Mouse (Mus musculus) gastrocnemius, postnatal 4 days (tissue): ENCODE measurements at regions not wholly inside any gene's neighbourhood (a gene's known extent, or its start where the extent isn't known, plus 50 kb on each side); places are given as distances from the start of the nearest gene placed in this dataset.

ENCODE experiments used
- DNase-seq, 2 experiments: peaks; one replicate each; pipeline ENCODE4 v3.0.0; 2021 to 2022; ENCODE audit warnings: low spot score in 2 of 2, mixed read lengths in 2 of 2

DNA sequence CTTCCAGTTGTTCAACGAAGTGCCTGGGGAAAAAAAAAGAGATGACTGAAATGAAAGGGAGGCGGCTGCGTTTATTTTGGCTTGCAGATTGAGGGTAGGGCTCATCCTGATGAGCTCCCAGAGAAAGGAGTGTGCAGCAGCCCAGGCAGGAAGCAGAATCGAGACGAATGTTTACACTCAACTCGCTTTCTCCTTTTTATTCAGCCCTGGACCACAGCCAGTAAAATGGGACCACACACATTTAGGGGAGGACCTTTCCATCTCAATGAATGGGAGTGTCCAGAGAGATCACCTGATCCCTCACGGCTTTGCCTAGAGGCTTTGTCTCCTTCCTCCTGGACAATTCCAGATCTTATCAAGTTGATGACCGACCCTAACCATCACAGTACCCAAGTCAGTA, 198.8 kb upstream of the Srrm4 start:
- DNase-seq, result no peak

DNA sequence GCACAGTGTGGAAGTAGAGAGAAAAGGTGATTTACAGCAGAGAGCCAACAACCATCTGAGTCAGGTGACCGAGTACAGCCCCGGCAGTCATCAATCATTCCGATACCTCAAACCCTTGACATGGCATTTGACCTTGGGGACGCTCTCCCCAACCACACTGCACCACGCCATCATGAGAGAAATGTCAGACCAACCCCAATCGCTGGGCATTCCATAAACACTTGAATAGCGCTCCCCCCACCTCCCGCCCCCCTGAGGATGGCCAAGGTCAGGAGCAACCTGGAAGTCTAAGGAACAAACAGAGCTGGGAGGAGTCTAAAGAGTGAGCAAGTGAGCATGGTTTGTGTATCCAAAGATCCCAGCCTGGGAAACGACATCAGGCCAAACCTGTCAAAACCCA, 198.2 kb upstream of the Srrm4 start:
- no peak for DNase-seq

DNA sequence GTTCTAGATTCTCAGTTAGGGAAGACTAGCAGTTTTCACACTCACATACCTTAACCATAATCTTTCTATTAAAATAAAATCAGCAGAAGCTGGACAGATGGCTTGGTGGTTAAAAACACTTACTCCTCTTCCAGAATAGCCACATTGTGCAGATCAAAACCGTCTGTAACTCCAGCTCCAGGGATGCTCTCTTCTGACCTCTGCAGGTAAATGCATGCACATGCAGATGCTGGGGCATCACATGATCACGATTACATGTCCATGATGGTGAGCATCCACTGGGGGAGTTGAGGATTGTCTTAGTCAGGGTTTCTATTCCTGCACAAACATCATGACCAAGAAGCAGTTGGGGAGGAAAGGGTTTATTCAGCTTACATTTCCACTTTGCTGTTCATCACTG, 184.8 kb upstream of the Srrm4 start:
- DNase-seq, result no peak

DNA sequence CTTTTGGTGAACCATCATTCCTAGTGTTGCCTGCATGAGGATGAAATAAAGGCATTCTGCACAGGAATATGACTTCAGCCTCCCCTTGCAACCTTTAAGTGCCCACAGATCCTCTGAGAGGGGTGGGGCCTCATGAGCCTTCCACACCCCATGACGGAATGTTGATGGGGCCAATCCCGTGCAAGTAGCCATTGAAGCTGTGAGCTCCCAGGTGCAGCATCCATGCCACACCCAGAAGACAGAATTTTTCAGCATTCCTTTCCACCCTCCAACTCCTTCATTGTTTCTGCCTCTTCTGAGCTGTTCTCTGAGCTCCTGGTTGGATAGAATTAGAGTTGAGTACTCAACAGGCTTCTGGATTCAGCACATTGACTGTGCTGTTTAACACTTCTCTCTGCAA, 174.6 kb upstream of the Srrm4 start:
- DNase-seq, result no peak

DNA sequence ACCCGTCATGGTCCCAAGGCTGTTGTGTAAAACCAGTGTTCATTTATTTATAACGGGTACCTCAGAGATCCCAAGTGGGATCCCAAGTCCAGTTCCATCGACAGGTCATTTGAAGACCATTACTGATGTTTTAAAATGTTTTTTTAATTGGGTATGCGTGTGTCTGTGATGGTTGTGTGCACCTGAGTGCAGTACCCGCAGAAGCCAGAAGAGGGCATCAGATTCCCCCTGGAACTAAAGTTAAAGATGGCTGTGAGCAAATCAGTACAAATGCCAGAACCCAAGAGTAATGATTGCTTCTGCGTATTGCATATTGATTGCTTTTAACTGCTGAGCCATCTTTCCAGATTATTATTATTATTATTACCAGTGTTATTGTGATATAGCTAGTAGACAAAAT, 169.7 kb upstream of the Srrm4 start:
- DNase-seq, result no peak

DNA sequence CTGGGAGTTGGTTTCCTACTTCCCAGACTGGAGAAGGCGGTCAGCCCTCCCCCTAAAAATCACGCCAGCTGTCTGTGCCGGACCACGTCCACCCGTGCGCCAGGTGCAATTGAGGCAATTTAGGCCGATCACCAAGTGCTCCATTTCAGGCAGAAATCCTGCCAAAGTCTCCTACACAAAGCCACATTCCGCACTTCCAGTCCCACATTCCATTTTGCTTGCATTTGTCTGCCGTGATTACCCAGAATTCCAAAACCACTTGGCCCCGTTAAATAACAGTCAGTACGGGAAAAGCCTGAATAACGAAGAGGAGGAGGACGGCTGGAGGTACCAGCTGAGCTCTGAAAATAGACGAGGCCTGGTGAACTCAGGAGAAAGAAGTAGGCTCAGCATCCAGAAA, 167.1 kb upstream of the Srrm4 start:
- DNase-seq, result no peak

DNA sequence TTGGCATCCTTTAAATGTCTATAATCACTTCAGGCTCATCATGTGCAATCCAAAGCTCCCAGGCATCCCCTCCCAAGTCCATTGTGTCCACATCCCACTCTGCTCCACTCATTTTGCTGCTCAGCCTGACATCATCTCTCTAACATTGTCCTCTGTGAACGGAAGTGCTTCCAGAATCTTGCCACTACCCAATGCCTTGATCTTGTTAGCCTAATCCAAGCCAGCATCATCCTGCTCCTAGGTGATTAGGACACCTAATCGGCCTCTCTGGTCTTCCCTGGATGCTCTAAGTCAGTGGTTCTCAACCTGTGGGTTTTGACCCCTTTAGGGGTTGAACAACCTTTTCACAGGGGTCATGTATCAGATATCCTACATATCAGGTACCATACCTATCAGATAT, 161.3 kb upstream of the Srrm4 start:
- no peak for DNase-seq

DNA sequence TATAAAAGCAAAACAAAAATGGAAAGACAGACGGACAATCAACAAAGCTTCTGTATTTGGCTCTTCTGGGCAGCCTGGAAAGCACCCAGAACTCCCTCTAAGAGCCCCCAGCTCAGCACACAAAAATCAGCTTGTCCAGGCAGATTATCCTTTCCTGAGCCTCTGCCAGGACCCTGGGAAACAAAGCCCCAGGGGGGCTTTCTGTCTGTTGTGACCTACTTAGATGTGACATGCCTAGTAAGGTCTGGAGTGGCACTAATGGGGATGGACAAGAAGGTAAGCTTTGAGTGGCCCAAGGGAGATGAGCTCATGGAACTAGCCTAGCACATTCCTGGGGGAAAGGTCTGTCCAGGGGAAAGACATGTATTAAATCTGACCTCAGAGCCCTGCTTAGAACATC, 160.5 kb upstream of the Srrm4 start:
- DNase-seq, result no peak

DNA sequence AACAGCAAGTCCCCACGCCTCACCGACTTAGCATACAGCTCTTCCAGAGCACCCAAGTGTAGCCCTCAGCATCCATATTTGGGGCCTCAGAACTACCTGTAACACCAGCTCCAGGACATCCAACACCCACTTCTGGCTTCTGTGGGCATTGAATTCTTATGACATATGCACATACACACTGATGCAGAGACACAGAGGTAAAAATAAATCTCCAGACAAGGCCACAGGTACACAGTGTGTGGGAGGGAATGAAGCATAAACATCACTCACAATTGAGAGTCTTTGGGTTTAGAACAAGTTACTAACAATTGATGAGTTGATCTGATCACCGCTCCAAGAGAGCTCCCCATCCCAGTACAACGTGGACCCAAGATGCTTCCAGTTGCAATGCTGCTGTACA, 154.2 kb upstream of the Srrm4 start:
- DNase-seq, result no peak

DNA sequence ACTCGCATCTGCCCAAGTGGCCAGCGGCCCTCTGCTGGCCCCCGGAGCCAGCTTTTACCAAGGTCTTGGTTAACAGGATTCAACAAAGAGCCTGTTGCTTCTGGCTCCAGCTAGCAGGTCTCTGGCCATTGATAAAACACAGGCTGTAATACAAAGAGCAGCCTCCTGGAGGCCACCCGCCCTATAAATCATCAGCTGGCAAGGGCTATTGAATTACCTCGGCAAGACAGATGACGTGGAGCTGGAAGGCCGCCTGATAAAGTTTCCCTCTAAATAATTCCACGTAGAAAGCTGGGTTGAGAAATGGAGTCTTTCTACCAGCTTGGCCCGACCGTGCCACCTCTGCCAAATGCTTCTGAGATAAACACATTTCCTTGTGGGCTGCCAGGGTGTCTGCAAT, 152.8 kb upstream of the Srrm4 start:
- DNase-seq, result peak in 1 of 2 experiments; percentile 9

DNA sequence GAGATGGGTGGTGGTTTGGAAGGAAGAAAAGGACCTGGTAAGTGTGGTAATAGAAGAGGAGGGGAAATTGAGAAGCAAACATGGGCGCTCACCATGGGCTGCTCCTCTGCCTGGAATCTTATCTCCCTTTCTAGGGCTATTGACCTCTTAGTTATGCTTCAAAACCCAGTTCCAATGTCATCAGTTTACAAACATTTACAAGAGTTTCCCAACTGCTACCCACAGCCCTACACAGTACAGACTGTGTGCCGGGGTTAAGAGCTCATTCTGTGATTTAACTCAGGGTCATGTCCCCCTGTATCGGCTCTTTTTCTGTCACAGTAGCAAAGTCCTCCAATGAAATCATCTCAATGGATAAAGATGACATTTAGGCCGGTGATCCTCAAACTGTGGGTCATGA, 144.0 kb upstream of the Srrm4 start:
- no peak for DNase-seq

DNA sequence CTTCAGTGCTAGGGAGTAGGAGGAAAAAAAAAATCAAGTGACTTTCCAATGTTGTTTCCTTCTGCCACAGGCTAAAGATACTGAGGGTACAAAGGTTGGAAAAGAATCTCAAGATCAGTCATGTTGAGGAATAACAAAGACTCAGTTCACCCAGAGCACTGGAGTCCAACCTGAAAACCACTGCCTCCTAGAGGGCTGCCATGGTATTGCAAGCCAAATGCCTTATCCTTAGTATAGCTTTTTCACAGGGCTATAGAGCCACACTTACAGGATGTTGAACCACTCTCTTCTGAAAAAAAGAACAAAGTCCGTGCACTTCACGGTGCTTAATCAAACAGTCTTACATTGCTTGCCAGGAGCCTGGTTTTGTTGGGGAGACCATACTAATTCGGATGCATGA, 139.9 kb upstream of the Srrm4 start:
- DNase-seq, result no peak

DNA sequence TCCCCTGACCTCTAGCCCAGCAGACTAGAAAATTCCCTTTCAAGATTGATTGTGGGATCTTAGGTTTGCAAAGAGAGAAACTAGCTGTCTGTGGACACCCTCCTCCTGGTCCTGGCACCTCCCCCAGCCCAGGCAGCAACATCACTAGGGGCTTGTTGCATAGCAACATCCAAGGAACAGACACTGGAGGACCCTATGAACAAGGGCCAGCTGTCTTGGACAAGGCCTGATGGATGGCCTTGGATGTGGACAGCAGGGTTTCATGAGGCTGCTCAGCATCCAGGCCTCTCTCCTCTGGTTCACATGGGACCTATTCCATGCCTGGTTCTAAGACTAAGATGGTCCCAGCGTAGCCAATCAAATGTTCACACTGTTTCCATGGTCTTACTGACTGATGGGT, 127.6 kb upstream of the Srrm4 start:
- no peak for DNase-seq

DNA sequence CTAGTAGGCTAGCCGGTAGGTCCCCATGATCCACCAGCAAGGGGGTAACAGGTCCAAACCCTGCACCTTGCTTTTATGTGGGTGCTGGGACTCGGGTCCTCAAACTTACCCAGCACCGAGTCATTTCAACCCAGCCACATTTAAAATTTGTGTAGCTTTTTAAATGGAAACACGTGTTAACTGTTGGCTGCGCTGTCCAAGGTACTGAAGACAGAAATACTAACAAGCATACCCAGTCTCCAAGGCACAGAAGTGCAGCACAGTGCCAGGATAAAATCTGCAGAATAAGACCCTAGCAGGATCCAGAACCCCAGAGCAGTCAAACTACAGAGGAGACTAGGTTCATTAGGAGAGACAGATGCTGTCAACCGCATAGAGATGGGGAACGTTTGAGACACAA, 122.6 kb upstream of the Srrm4 start:
- peak in 1 of 2 experiments; percentile 12 for DNase-seq

DNA sequence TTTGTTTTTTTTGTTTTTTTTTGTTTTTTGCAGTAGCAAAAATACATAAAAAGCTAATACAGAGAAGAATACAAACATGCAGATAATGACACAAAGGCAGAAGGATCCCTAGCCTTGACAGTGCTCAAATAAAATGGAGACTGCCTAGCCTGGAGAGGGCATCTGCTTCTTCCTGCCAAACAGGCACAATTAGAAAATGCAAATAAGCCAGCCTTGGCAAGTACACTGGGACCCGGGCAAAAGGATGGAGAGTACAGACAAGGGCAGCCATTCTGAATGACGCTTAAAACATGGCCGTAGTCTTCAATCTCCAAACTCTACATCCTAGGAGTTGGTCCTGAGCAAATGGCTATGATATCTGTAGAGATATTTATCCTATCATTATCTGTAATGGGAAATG, 120.4 kb upstream of the Srrm4 start:
- no peak for DNase-seq

DNA sequence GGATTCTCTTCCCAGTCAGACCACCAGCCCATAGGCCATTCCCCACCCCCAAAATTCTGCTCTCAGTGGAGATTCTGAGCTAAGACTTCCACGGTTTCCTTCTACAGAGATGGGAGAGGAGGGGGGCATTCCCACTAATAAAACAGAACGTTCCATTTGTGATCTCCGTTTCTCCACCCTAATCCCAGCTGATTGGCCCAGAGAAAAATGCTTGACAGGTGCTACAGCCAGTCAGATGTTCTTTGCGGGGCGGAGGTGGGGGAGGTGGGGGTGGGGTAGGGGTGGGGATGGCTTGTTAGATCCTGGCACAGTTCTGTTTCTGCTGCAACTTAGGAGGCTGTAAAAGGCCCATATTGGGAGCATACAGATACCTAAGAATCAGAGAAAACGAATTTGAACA, 116.9 kb upstream of the Srrm4 start:
- DNase-seq, result no peak

DNA sequence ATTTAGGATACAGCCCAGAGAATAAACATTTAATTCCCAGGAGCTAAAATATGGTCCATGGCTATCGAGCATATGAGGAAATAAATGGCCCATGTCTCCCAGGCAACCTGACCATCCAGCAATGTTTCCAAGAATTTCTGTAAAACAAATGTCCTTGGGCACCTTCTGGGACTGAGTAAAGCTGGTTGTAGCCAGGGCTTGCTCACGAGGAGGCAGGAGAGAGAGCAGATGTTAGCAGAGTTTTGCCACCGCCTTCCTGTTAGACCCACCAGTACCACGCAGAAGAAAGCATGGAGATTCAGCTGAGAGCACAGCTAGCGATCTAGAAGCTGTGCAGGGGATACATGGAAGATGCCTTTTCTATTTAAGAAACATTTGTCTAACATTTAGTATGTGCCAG, 70.8 kb upstream of the Srrm4 start:
- no peak for DNase-seq

DNA sequence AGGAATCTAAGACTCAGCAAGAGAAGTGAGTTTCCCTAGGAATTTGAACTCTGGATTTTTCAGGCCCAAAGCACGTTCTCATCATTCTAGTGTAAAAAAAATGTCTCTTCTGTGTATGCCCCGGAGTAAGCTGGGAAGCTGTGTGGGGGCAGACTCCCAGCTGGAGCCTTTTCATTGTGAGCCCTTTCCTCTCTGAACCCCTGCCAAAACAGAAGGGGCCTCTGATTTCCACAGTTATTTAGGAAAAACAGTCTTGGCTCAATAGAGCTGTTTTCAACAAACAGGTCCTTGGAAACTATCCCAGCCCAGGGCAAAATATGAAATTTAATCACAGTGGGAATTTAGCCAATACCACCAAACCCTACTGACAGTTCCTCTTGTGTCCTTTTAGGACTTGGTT, 70.2 kb upstream of the Srrm4 start:
- DNase-seq, result no peak

DNA sequence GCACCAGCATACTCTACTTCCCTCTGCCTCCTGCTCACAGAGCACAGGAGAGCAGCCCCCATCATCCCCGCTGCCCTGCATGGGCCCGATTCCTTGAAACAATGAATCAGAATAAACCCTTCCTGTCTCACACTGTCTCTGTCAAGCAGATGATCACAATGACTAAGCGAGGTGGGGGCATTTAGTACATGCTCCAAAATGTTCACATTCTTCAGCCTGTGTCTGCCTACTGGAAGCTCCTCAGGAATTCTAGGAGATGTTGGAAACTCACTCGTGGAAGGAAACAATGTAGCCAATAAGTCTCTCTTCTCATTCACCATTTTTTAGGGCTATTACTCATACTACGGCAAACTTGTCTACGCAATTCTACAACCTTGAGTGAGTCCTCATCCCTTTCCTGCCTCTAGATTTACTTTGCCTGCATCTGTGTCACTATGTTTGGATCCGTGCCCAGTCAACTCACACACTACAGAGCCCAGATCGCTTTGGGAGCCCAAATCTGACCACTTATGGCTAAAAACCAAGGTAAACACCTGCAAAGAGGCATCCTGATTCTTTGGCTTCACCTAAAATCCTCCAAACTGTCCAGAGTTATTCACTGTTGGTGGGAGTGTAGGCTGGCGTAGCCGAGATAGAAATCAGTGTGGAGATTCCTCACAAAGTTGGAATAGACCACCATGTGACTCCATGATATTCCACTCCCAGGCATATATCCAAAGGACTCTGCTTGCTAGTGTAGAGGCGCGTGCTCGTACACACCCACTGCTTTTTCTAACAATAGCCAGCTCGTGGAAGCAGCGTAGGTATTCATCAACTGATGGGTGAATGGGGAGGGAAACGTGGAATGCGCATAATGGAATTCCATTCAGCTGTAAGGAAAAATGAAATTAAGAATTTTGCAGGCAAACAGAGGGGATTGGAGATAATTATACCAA, 63.1 kb upstream of the Srrm4 start:
- no peak for DNase-seq
